Mouse (Mus musculus) myocyte (in vitro differentiated cells): ENCODE results near the gene Itpkb. TPM values are rescaled to one million over a fixed set of nuclear protein-coding genes. Genes with fewer than 3 reads are reported as not detected.

Experiments used
- H3K27me3 ChIP-seq: one replicate; pipeline ENCODE4 v1.6.1; 2011; ENCODE audit not compliant: control insufficient read depth, insufficient read depth, insufficient read length
- H3K36me3 ChIP-seq: one replicate; pipeline ENCODE4 v1.6.1; 2011; ENCODE audit not compliant: control insufficient read depth, insufficient read depth
- H3K4me2 ChIP-seq: one replicate; pipeline ENCODE4 v1.6.1; 2011; ENCODE audit warnings: low read depth, control low read depth
- H3K4me3 ChIP-seq: one replicate; pipeline ENCODE4 v1.5.1; 2011; ENCODE audit warnings: mild to moderate bottlenecking, control low read depth, moderate library complexity
- H3K79me2 ChIP-seq: one replicate; pipeline ENCODE4 v1.6.1; 2011; ENCODE audit not compliant: control insufficient read depth, insufficient read depth
- H3ac ChIP-seq: one replicate; pipeline ENCODE4 v1.6.1; 2011; ENCODE audit not compliant: control insufficient read depth, insufficient read length
- CEBPB ChIP-seq: IDR thresholded peaks from 2 replicates; pipeline ENCODE4 v1.6.1; 2011; ENCODE audit warnings: mild to moderate bottlenecking, moderate library complexity; ENCODE audit not compliant: poor library complexity, insufficient read depth, severe bottlenecking
- E2F4 ChIP-seq: IDR thresholded peaks from one replicate; pipeline ENCODE4 v1.6.1; 2011; ENCODE audit warnings: mild to moderate bottlenecking, control low read depth, moderate library complexity; ENCODE audit not compliant: insufficient read depth
- MAX ChIP-seq: IDR thresholded peaks from one replicate; pipeline ENCODE4 v1.6.1; 2011; ENCODE audit warnings: low read depth, mild to moderate bottlenecking, control low read depth
- MYOD1 ChIP-seq, 3 experiments: IDR thresholded peaks; one replicate each; pipeline ENCODE4 v1.6.1; 2011; ENCODE audit warnings: control low read depth in 2 of 3, low read depth in 2 of 3, mild to moderate bottlenecking in 2 of 3, moderate library complexity in 1 of 3; ENCODE audit not compliant: insufficient read length in 2 of 3, control insufficient read depth in 1 of 3
- MYOG ChIP-seq, 3 experiments: IDR thresholded peaks; one replicate each; pipeline ENCODE4 v1.6.1; 2011; ENCODE audit warnings: control low read depth in 2 of 3, low read depth in 2 of 3, mild to moderate bottlenecking in 2 of 3; ENCODE audit not compliant: insufficient read length in 2 of 3, control insufficient read depth in 1 of 3, insufficient read depth in 1 of 3
- POLR2A ChIP-seq: IDR thresholded peaks from one replicate; pipeline ENCODE4 v1.6.1; 2011; ENCODE audit warnings: low read depth, mild to moderate bottlenecking, control low read depth, moderate library complexity; ENCODE audit not compliant: insufficient read length
- POLR2AphosphoS2 ChIP-seq: IDR thresholded peaks from one replicate; pipeline ENCODE4 v1.6.1; 2011; ENCODE audit warnings: low read depth, control low read depth; ENCODE audit not compliant: insufficient read length
- REST ChIP-seq: IDR thresholded peaks from one replicate; pipeline ENCODE4 v1.6.1; 2011; ENCODE audit warnings: mild to moderate bottlenecking, control low read depth, moderate library complexity; ENCODE audit not compliant: insufficient read depth, insufficient read length
- SRF ChIP-seq: IDR thresholded peaks from one replicate; pipeline ENCODE4 v1.6.1; 2011; ENCODE audit warnings: low read depth; ENCODE audit not compliant: control insufficient read depth, insufficient read length
- TCF12 ChIP-seq: IDR thresholded peaks from one replicate; pipeline ENCODE4 v1.6.1; 2011; ENCODE audit warnings: mild to moderate bottlenecking, control low read depth; ENCODE audit not compliant: poor library complexity, insufficient read depth, severe bottlenecking
- TCF3 ChIP-seq: IDR thresholded peaks from one replicate; pipeline ENCODE4 v1.6.1; 2011; ENCODE audit warnings: low read depth, control low read depth; ENCODE audit not compliant: insufficient read length
- USF1 ChIP-seq: IDR thresholded peaks from one replicate; pipeline ENCODE4 v1.6.1; 2011; ENCODE audit warnings: low read depth, mild to moderate bottlenecking, control low read depth, moderate library complexity
- polyA plus RNA-seq: library from polyadenylated mRNA; unstranded; fragments of >200 nt; fragmentation: generic; extraction: Trizol; gene quantifications from one replicate; pipeline ENCODE4 v1.2.1, GENCODE M21; 2012; ENCODE audit warnings: missing spikeins

The Itpkb gene
- polyA plus RNA-seq, 1 experiment: 1.1 TPM

DNA sequence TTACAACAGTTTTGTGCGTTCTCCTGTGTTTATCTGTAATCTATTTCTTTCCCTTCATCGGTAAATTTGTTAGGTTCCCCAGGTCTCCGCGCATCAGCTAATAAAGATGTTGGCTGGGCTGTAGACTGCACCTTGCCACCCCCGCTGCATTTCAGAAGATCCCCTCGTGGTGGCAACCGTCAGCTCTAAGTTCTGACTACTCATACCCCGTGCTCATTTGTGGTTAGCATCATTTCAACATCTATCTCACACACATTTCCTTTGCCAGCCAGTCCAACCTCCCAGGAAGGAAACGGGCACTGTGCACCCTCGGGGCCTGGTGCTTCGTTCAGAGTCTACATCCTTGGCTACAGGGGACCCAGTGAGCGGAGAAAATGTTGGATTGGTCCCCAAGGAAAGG is 101.5 kb downstream of the Itpkb start:
- Histone ChIP-seq H3K4me3 (no peak overlapping the region), H3K27me3 (peaks cover 29% of the 10 kb centered on the region), H3K4me2 (no peak overlapping the region), H3K79me2 (no peaks in the 10 kb centered on the region), H3ac (no peak overlapping the region), H3K36me3 (no peaks in the 10 kb centered on the region)
- TF ChIP-seq CEBPB (no peak), USF1 (no peak), MYOD1 (IDR thresholded peaks at IDR 0.05; ENCODE audit: control insufficient read depth in 1 of 3, insufficient read length in 2 of 3, low read depth in 2 of 3) (no peak), SRF (no peak), POLR2A (no peak), MAX (no peak), TCF3 (no peak), E2F4 (no peak), TCF12 (no peak), POLR2AphosphoS2 (no peak), REST (no peak), MYOG (IDR thresholded peaks at IDR 0.05; ENCODE audit: control insufficient read depth in 1 of 3, insufficient read depth in 1 of 3, insufficient read length in 2 of 3, low read depth in 2 of 3) (no peak)

GRCm38 (mm10) chr1:180433098-180433538 is 102.8 kb downstream of the Itpkb start:
- Histone ChIP-seq H3K4me3 (no peak overlapping the region), H3K36me3 (no peaks in the 10 kb centered on the region), H3ac (no peak overlapping the region), H3K79me2 (no peaks in the 10 kb centered on the region), H3K4me2 (peak overlapping the region; percentile 12), H3K27me3 (peaks cover 36% of the 10 kb centered on the region)
- TF ChIP-seq CEBPB: no peak

DNA sequence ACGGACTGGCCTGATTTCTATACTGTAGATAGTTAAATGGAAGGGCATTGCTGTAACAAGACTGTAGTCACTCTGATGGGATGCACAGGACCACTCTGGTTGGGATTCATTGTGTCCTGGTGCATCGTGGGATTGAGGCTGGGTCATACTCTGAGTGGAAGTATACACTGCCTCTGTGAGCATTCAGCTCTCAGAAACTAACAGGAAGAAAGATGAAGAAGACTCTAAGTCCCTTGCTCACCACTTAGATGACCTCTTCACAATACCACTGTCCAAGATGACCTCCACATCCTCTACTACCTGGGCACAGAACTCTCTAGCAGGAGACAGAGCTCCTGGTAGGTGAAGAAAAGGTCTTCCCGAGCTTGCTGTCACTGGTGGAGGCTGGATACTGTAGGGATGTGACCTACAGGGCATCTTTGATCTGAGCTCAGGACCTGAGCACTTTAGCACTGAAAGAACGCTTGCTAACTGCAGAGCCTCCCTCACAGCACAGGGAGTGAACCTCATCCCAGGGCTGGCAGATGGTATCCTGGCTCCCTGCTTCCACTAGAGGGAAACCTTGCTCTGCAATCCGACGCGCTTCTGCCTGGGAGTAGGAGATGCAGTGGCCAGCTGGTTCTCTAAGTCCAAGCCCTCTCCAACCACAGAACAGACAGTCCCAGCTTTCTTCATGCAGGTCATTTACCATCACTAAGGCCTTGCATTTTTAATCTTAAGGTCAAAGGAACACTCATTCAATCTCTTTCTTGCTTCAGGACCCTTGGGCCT is 103.7 kb downstream of the Itpkb start:
- Histone ChIP-seq H3K79me2 (no peaks in the 10 kb centered on the region), H3K27me3 (peaks cover 41% of the 10 kb centered on the region), H3ac (no peak overlapping the region), H3K4me3 (no peak overlapping the region), H3K36me3 (no peaks in the 10 kb centered on the region), H3K4me2 (no peak overlapping the region)
- TF ChIP-seq TCF12 (no peak), REST (no peak), SRF (no peak), MYOG (IDR thresholded peaks at IDR 0.05; ENCODE audit: control insufficient read depth in 1 of 3, insufficient read depth in 1 of 3, insufficient read length in 2 of 3, low read depth in 2 of 3) (peak in 1 of 3 experiments; percentile 37), POLR2A (no peak), E2F4 (no peak), MAX (no peak), CEBPB (no peak), MYOD1 (IDR thresholded peaks at IDR 0.05; ENCODE audit: control insufficient read depth in 1 of 3, insufficient read length in 2 of 3, low read depth in 2 of 3) (peak in 1 of 3 experiments; percentile 27), POLR2AphosphoS2 (no peak), TCF3 (no peak), USF1 (no peak)

DNA sequence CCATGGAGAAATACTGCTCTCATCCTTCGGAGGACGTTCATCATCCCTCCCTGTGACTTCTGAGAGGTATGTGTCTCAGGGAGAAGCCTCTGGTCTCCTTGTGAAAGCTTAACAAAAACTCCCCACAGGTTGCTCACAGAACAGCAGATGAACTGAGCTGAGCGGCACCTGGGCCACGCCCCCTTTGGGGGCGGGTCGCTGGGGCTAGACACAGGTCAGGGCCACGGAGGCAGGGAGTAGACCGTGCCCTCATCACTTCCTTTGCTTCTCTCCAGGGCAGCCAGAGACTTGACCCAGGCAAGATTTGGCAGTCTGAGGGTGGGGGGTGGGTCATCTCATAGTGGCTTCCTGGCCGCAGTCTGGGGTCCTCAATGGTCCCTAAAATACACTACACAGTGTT is 104.6 kb downstream of the Itpkb start:
- H3K4me2 ChIP-seq: no peak overlapping the region
- TF ChIP-seq TCF12: no peak
- no peak overlapping the region for H3ac ChIP-seq
- H3K79me2 ChIP-seq: no peaks in the 10 kb centered on the region
- no peaks in the 10 kb centered on the region for H3K36me3 ChIP-seq
- peaks cover 44% of the 10 kb centered on the region for H3K27me3 ChIP-seq
- H3K4me3 ChIP-seq: no peak overlapping the region

DNA sequence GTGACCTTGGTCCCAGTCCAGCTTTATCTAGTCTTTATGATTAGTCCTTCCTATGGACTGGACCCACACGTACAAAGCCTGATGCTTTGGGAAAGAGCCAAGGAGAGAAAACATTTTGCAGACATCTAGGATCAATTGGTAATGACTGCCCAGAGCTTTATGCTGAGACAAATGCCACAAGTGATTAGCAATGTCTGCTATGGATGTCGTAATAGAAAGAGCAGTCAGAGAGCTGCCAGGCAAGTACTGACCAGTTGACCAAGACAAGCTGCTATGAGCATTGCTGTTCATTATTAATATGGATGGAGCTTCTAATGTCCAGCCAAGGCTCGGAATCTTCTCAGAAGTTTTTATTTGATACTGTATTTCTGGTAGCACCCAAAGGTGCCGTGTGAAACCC is 109.2 kb downstream of the Itpkb start:
- Histone ChIP-seq H3K27me3 (peaks cover 76% of the 10 kb centered on the region), H3K36me3 (no peaks in the 10 kb centered on the region), H3K4me2 (no peak overlapping the region), H3K79me2 (no peaks in the 10 kb centered on the region), H3K4me3 (no peak overlapping the region), H3ac (no peak overlapping the region)
- TF ChIP-seq SRF: no peak
- no peak for TF ChIP-seq TCF3
- TF ChIP-seq MYOD1 (IDR thresholded peaks at IDR 0.05; ENCODE audit: control insufficient read depth in 1 of 3, insufficient read length in 2 of 3, low read depth in 2 of 3): no peak
- no peak for TF ChIP-seq POLR2A

GRCm38 (mm10) chr1:180444411-180444810 is 114.1 kb downstream of the Itpkb start:
- Histone ChIP-seq H3K79me2 (no peaks in the 10 kb centered on the region), H3K27me3 (peaks cover 83% of the 10 kb centered on the region), H3K4me2 (no peak overlapping the region), H3K4me3 (no peak overlapping the region), H3K36me3 (no peaks in the 10 kb centered on the region), H3ac (no peak overlapping the region)
- TF ChIP-seq E2F4: no peak
- TF ChIP-seq REST: no peak
- no peak for TF ChIP-seq POLR2A
- no peak for TF ChIP-seq MYOD1 (IDR thresholded peaks at IDR 0.05; ENCODE audit: control insufficient read depth in 1 of 3, insufficient read length in 2 of 3, low read depth in 2 of 3)
